Mouse (Mus musculus) cerebellum, adult 2 months (tissue): ENCODE results near the gene Kcnip4.

Experiments
- CTCF ChIP-seq: fragments of 200-500 bp; IDR thresholded peaks from 2 replicates; pipeline ENCODE4 v1.5.1; 2011; ENCODE audit warnings: low read depth, mild to moderate bottlenecking, control low read depth, low read length, moderate library complexity, borderline replicate concordance; ENCODE audit not compliant: insufficient read depth
- POLR2A ChIP-seq: fragments of 200-500 bp; IDR thresholded peaks from 2 replicates; pipeline ENCODE4 v1.6.1; 2011; ENCODE audit warnings: low read length, control low read depth, borderline replicate concordance; ENCODE audit not compliant: insufficient read depth

DNA sequence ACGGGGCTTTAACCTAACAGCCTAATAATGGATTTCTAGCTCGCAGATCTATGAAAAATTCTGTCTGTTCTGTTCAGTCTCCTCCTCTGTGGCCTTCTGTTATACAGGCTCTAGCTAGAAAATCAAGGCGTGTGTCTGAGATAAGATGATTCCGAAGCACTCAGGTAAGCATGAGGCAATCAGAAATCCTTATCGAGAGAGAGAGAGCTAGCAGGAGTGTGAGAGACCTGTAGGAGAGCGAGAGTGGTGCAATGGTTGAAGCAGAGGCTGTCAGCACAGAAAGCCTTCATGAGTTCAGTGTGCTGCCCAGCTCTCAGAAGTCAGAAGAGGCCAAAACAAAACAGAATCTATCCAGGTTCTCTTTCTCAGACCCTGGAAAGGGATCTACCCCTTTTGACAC lies 888.0 kb downstream of the Kcnip4 start:
- no peak for TF ChIP-seq CTCF
- TF ChIP-seq POLR2A, result no peak
